Mouse (Mus musculus): ENCODE results near the gene Zmynd10. TPM values are rescaled to one million over a fixed set of nuclear protein-coding genes. Genes with fewer than 3 reads are reported as not detected.

Zmynd10 gene
- polyA plus RNA-seq, 1 experiment: 0.84 TPM

DNA sequence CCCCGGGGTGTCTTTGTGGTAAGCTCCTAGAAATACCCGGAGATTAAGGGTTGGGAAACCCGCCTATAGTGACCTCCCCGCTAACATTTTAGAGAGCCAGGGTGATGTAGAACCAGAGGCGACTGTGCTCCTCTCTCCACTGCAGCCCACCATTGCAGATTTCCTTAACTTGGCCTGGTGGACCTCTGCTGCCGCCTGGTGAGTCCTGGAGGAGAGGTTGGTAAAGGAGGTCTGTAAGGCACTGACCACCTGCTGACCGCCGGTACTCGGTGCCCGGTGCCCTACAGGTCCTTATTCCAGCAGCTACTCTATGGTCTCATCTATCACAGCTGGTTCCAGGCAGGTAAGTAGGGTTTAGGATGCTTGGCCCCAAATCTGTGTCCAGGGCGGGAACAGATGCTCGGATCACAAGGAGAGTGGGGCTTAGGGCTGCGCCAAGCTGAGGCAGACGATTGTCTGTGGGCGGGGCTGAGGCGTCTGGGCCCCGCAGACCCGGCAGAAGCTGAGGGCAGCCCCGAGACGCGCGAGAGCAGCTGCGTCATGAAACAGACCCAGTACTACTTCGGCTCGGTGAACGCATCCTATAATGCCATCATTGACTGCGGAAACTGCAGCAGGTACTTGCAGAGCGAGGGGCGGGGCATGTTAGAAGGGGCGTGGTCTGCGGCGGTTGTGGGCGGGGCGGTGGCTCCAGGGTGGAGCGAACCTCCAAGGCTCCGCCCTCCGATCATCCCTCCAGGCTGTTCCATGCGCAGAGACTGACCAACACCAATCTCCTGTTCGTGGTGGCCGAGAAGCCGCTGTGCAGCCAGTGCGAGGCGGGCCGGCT, 20.7 kb upstream of the Zmynd10 start:
- WGBS: 11% methylated on average over 44 of the region's 44 CpGs
- Histone ChIP-seq H3K27me3 (ENCODE audit: control insufficient read depth, insufficient read depth, low read length) (peaks cover 7% of the 10 kb centered on the region), H3K27ac (ENCODE audit: insufficient read depth, low read length) (no peak overlapping the region), H3K4me3 (ENCODE audit: extremely low read depth, insufficient read depth, insufficient read length) (peak overlapping the region; percentile 25; the same call in 1 of the 2 replicates), H3K4me1 (ENCODE audit: control insufficient read depth, insufficient read depth, insufficient read length) (peaks cover 8% of the 10 kb centered on the region), H3K36me3 (ENCODE audit: control insufficient read depth, insufficient read depth, low read length) (no peaks in the 10 kb centered on the region)
- peak; percentile 25 to 61 for DNase-seq (ENCODE audit: low read depth in 1 of 2, low spot score in 2 of 2)
- TF ChIP-seq CTCF (IDR thresholded peaks at IDR 0.05; ENCODE audit: extremely low read depth, insufficient read depth, insufficient read length, insufficient replicate concordance) (no peak), POLR2A (IDR thresholded peaks at IDR 0.05; ENCODE audit: low read depth, low read length) (no peak)

DNA sequence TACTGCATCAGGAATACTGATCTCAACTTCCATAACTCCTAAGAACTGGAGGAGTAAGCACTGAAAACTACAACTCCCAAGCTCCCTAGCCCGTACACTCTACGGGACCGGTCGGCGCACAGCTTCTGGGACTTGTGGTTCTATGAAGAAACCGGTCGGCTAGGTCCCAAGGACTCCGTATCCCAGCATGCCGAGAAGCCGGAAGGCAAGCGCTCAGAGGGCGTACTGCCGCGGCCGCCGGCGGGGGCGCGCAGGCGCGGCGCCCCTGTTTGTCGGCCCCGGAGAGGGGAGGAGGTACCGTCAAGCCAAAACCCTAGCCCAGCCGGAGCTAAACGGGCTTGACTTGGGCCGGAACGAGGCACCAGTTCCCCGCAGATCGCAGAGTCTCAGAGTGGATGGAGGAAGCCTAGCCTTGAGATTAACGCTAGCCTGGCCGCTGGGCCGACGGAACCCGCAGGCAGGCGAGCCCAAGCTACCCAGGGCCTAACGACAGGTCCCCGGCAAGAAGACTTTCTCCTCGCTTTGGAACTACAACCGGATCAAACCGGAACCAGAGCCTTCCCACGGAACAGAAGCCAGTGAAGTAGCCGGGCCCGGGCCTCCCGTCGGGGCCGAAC, 13.2 kb upstream of the Zmynd10 start, which contains the start of gene Tmem115:
Gene Tmem115, plus strand, starts transcription at position 155 of the 617 bp plus-strand sequence.
- H3K4me1 ChIP-seq (ENCODE audit: control insufficient read depth, insufficient read depth, insufficient read length): peaks cover 11% of the 10 kb centered on the region; the same call in 1 of the 2 replicates
- peak; percentile 84 to 88 for DNase-seq (ENCODE audit: low read depth in 1 of 2, low spot score in 2 of 2)
- peak within 1 kb of the TSS; percentile 85 for H3K4me3 ChIP-seq (ENCODE audit: extremely low read depth, insufficient read depth, insufficient read length)
- TF ChIP-seq POLR2A (IDR thresholded peaks at IDR 0.05; ENCODE audit: low read depth, low read length): peak; percentile 46
- no peak for TF ChIP-seq CTCF (IDR thresholded peaks at IDR 0.05; ENCODE audit: extremely low read depth, insufficient read depth, insufficient read length, insufficient replicate concordance)
- peaks cover 11% of the 10 kb centered on the region for H3K36me3 ChIP-seq (ENCODE audit: control insufficient read depth, insufficient read depth, low read length)
- H3K27ac ChIP-seq (ENCODE audit: insufficient read depth, low read length): peak within 1 kb of the TSS; percentile 84
- under 1% methylated on average over 48 of the region's 48 CpGs for WGBS
- H3K27me3 ChIP-seq (ENCODE audit: control insufficient read depth, insufficient read depth, low read length): no peaks in the 10 kb centered on the region

DNA sequence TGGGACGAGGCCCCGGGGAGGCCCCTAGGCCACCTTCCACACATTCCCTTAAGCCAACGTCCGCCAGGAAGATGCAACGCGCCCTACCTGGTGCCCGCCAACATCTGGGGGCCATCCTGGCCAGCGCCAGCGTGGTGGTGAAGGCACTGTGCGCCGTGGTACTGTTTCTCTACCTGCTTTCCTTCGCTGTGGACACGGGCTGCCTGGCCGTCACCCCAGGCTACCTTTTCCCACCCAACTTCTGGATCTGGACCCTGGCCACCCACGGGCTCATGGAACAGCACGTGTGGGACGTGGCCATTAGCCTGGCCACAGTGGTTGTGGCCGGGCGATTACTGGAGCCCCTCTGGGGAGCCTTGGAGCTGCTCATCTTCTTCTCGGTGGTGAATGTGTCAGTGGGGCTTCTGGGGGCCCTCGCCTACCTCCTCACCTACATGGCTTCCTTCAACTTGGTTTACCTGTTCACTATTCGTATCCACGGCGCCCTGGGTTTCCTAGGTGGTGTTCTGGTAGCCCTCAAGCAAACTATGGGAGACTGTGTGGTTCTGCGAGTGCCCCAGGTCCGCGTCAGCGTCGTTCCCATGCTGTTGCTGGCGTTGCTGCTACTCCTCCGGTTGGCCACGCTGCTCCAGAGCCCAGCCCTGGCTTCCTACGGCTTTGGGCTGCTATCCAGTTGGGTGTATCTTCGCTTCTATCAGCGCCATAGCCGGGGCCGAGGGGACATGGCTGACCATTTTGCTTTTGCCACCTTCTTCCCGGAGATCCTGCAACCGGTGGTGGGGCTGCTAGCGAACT, 12.5 kb upstream of the Zmynd10 start:
- no peak for DNase-seq (ENCODE audit: low read depth in 1 of 2, low spot score in 2 of 2)
- Histone ChIP-seq H3K27me3 (ENCODE audit: control insufficient read depth, insufficient read depth, low read length) (no peaks in the 10 kb centered on the region), H3K4me3 (ENCODE audit: extremely low read depth, insufficient read depth, insufficient read length) (peak overlapping the region; percentile 85), H3K4me1 (ENCODE audit: control insufficient read depth, insufficient read depth, insufficient read length) (peaks cover 11% of the 10 kb centered on the region; the same call in 1 of the 2 replicates), H3K36me3 (ENCODE audit: control insufficient read depth, insufficient read depth, low read length) (peaks cover 15% of the 10 kb centered on the region), H3K27ac (ENCODE audit: insufficient read depth, low read length) (peak overlapping the region; percentile 84)
- WGBS: under 1% methylated on average over 40 of the region's 40 CpGs
- no peak for TF ChIP-seq CTCF (IDR thresholded peaks at IDR 0.05; ENCODE audit: extremely low read depth, insufficient read depth, insufficient read length, insufficient replicate concordance)
- no peak for TF ChIP-seq POLR2A (IDR thresholded peaks at IDR 0.05; ENCODE audit: low read depth, low read length)

- peaks cover 20% of the 10 kb centered on the region; the same call in 1 of the 2 replicates for H3K4me1 ChIP-seq (ENCODE audit: control insufficient read depth, insufficient read depth, insufficient read length)
- no peak for DNase-seq (ENCODE audit: low read depth in 1 of 2, low spot score in 2 of 2)
- H3K27ac ChIP-seq (ENCODE audit: insufficient read depth, low read length): no peak overlapping the region
- no peak overlapping the region for H3K4me3 ChIP-seq (ENCODE audit: extremely low read depth, insufficient read depth, insufficient read length)
- 94% methylated on average over 7 of the region's 7 CpGs for WGBS
- no peaks in the 10 kb centered on the region for H3K27me3 ChIP-seq (ENCODE audit: control insufficient read depth, insufficient read depth, low read length)
- H3K36me3 ChIP-seq (ENCODE audit: control insufficient read depth, insufficient read depth, low read length): peaks cover 17% of the 10 kb centered on the region
- TF ChIP-seq CTCF (IDR thresholded peaks at IDR 0.05; ENCODE audit: extremely low read depth, insufficient read depth, insufficient read length, insufficient replicate concordance) (no peak), POLR2A (IDR thresholded peaks at IDR 0.05; ENCODE audit: low read depth, low read length) (no peak)
Observed at GRCm38 (mm10) chr9:107538231-107538630, 8.9 kb upstream of the Zmynd10 start.

DNA sequence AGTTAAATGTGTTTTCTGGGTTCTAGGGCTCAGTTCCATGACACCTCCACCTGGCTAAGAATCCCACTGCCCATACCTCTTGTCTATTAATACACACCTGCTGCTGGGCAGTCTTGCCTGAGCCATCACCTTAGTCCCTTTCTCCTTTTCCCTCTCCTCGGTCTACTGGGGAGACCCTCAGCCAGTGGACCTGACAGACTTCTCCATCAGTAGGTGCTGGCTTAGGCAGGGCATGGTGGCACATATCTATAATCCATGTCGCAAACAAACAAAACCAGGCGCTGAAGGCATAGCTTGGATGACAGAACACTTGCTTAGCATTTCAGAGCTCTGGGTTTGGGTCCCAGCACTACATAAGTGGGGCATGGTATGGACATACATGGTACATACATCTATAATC, 8.4 kb upstream of the Zmynd10 start:
- TF ChIP-seq CTCF (IDR thresholded peaks at IDR 0.05; ENCODE audit: extremely low read depth, insufficient read depth, insufficient read length, insufficient replicate concordance): no peak
- no peak for TF ChIP-seq POLR2A (IDR thresholded peaks at IDR 0.05; ENCODE audit: low read depth, low read length)
- no peak overlapping the region for H3K4me3 ChIP-seq (ENCODE audit: extremely low read depth, insufficient read depth, insufficient read length)
- WGBS: 89% methylated on average over 3 of the region's 3 CpGs
- peaks cover 20% of the 10 kb centered on the region; the same call in 1 of the 2 replicates for H3K4me1 ChIP-seq (ENCODE audit: control insufficient read depth, insufficient read depth, insufficient read length)
- H3K27ac ChIP-seq (ENCODE audit: insufficient read depth, low read length): no peak overlapping the region
- no peaks in the 10 kb centered on the region for H3K27me3 ChIP-seq (ENCODE audit: control insufficient read depth, insufficient read depth, low read length)
- H3K36me3 ChIP-seq (ENCODE audit: control insufficient read depth, insufficient read depth, low read length): peaks cover 17% of the 10 kb centered on the region
- DNase-seq (ENCODE audit: low read depth in 1 of 2, low spot score in 2 of 2): no peak

DNA sequence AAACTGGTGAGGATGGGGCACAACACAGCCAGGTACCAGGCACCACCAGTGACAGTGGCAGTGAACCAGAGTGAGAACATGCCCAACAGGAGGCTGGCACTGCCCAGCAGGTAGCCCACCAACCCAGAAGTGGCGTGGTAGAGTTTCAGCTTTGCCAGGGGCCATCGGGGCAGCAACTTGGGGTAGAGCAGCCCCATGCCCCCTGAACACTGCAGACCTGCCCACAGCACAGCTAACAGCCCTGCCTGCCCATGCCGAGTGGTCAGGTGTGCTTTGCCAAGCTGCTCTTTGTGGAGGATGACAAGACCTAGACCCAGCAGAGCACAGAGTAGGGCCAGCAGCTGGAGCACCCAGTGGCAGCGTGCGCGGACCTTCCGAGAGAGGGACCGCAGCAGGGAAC, 7.2 kb upstream of the Zmynd10 start:
- Histone ChIP-seq H3K4me1 (ENCODE audit: control insufficient read depth, insufficient read depth, insufficient read length) (peaks cover 20% of the 10 kb centered on the region; the same call in 1 of the 2 replicates), H3K4me3 (ENCODE audit: extremely low read depth, insufficient read depth, insufficient read length) (no peak overlapping the region), H3K27me3 (ENCODE audit: control insufficient read depth, insufficient read depth, low read length) (no peaks in the 10 kb centered on the region), H3K27ac (ENCODE audit: insufficient read depth, low read length) (no peak overlapping the region), H3K36me3 (ENCODE audit: control insufficient read depth, insufficient read depth, low read length) (peaks cover 17% of the 10 kb centered on the region)
- no peak for DNase-seq (ENCODE audit: low read depth in 1 of 2, low spot score in 2 of 2)
- no peak for TF ChIP-seq POLR2A (IDR thresholded peaks at IDR 0.05; ENCODE audit: low read depth, low read length)
- WGBS: 96% methylated on average over 8 of the region's 8 CpGs
